19 mouse cellular contexts compared by ENCODE assay signal in the genomic region with DNA sequence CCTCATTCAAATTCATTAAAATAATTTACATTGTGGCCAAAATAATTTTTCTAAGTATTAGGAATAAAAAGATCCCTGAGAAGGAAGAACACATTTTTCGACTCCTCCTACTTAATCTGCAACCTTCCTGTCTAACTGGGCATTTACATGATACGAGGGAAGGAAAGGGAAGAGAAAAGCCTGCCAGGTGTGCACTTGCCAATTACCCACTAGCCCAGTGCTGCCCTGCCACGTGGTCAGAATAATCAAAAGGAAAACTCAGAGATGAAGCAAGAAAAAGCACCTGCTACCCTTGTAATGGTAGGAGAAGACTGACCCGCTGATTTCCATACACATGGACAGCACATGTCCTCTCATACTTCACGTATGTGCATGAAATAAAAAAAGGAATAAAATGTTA.
"Had no signal": no experiment of that assay in that cellular context is flagged by ENCODE, and none has a peak within 500 bp of the region (broad histone marks: within the 10 kb centered on the region; RNA-seq: fewer than 3 reads in every experiment).

No protein-coding gene starts in this region.

- H3K27ac ChIP-seq: kidney, postnatal 0 days; layer of hippocampus, adult 2 months; left cerebral cortex, adult 2 months; limb, embryonic 12.5 days; limb, embryonic 15.5 days; liver, embryonic 14.5 days; macrophage had no signal

- H3K27me3 ChIP-seq: limb, embryonic 12.5 days; limb, embryonic 15.5 days; midbrain, embryonic 12.5 days had no signal

- H3K36me3 ChIP-seq: limb, embryonic 12.5 days; limb, embryonic 15.5 days; midbrain, embryonic 12.5 days had no signal

- H3K4me1 ChIP-seq: limb, embryonic 12.5 days; limb, embryonic 15.5 days had no signal

- H3K4me2 ChIP-seq: limb, embryonic 12.5 days; limb, embryonic 15.5 days; liver, embryonic 11.5 days; lung, embryonic 14.5 days; midbrain, embryonic 12.5 days had no signal

- ATAC-seq: liver, postnatal 0 days; lung, postnatal 0 days had no signal

- DNase-seq: kidney, adult 18-20 months; kidney, adult 9 months; kidney, postnatal 25 days; layer of hippocampus, adult 9-11 months; liver, postnatal 0 days; lung, embryonic 14.5 days; thymus, adult 18-20 months; thymus, postnatal 36 days had no signal

- H3K4me3 ChIP-seq: layer of hippocampus, adult 2 months; left cerebral cortex, adult 2 months; limb, embryonic 12.5 days; limb, embryonic 15.5 days; midbrain, embryonic 12.5 days; myocyte had no signal

- H3K9me3 ChIP-seq: limb, embryonic 12.5 days; limb, embryonic 15.5 days; midbrain, embryonic 12.5 days had no signal

- H3K9ac ChIP-seq: limb, embryonic 12.5 days; limb, embryonic 15.5 days; liver, embryonic 14.5 days; liver, postnatal 0 days; lung, embryonic 14.5 days; midbrain, embryonic 12.5 days had no signal
